Mouse (Mus musculus): Measurements from ENCODE around the gene Phactr1. TPM values are rescaled to one million over a fixed set of nuclear protein-coding genes. Genes with fewer than 3 reads are reported as not detected.
"Not testable (repeated sequence)": the region's sequence is repeated elsewhere in the genome, so short reads cannot be mapped to it uniquely, and the experiment has no call there.

Phactr1 gene
- total RNA-seq, 1 experiment: 1.2 TPM

GRCm38 (mm10) chr13:42938346-42938745 is 257.9 kb downstream of the Phactr1 start:
- in situ Hi-C loops (cut with MboI; ENCODE audit: low sequenced_read_pairs in 2 of 2, unreplicated experiment in 2 of 2): no loop called here
- Histone ChIP-seq H3K4me1 (ENCODE audit: control insufficient read depth in 2 of 2, insufficient read depth in 2 of 2, low read length in 2 of 2, poor library complexity in 1 of 2) (no peaks in the 10 kb centered on the region), H3K27ac (ENCODE audit: insufficient read depth, low read depth, low read length, poor library complexity, severe bottlenecking) (no peak overlapping the region), H3K36me3 (ENCODE audit: control insufficient read depth, insufficient read depth, low read length, poor library complexity, severe bottlenecking) (no peaks in the 10 kb centered on the region), H3K9me3 (ENCODE audit: control insufficient read depth, insufficient read depth, low read depth, low read length) (no peaks in the 10 kb centered on the region), H3K4me3 (ENCODE audit: insufficient read depth in 1 of 2, low read depth in 1 of 2, low read length in 2 of 2, poor library complexity in 1 of 2, severe bottlenecking in 1 of 2) (no peak overlapping the region), H3K9ac (ENCODE audit: insufficient read depth, low read depth, low read length, poor library complexity, severe bottlenecking) (no peak overlapping the region)
- DNase-seq (ENCODE audit: low read depth, low spot score): no peak
- TF ChIP-seq MAFK (IDR thresholded peaks at IDR 0.05; ENCODE audit: insufficient read depth, low read depth, low read length) (no peak), HCFC1 (IDR thresholded peaks at IDR 0.05; ENCODE audit: borderline replicate concordance, insufficient read depth, low read length) (no peak), ZNF384 (IDR thresholded peaks at IDR 0.05; ENCODE audit: low read depth, low read length) (no peak), CHD2 (IDR thresholded peaks at IDR 0.05; ENCODE audit: low read depth, low read length) (no peak)

GRCm38 (mm10) chr13:42940271-42940670 is 259.8 kb downstream of the Phactr1 start:
- no peak for TF ChIP-seq ZNF384 (IDR thresholded peaks at IDR 0.05; ENCODE audit: low read depth, low read length)
- no peak for TF ChIP-seq MAFK (IDR thresholded peaks at IDR 0.05; ENCODE audit: insufficient read depth, low read depth, low read length)
- TF ChIP-seq ZC3H11A (IDR thresholded peaks at IDR 0.05; ENCODE audit: borderline replicate concordance, low read depth, low read length): no peak
- no peak for TF ChIP-seq HCFC1 (IDR thresholded peaks at IDR 0.05; ENCODE audit: borderline replicate concordance, insufficient read depth, low read length)
- no peak for TF ChIP-seq CHD2 (IDR thresholded peaks at IDR 0.05; ENCODE audit: low read depth, low read length)
- Histone ChIP-seq H3K36me3 (ENCODE audit: control insufficient read depth, insufficient read depth, low read length, poor library complexity, severe bottlenecking) (no peaks in the 10 kb centered on the region), H3K9me3 (ENCODE audit: control insufficient read depth, insufficient read depth, low read depth, low read length) (no peaks in the 10 kb centered on the region), H3K4me1 (ENCODE audit: control insufficient read depth in 2 of 2, insufficient read depth in 2 of 2, low read length in 2 of 2, poor library complexity in 1 of 2) (no peaks in the 10 kb centered on the region), H3K9ac (ENCODE audit: insufficient read depth, low read depth, low read length, poor library complexity, severe bottlenecking) (no peak overlapping the region), H3K27ac (ENCODE audit: insufficient read depth, low read depth, low read length, poor library complexity, severe bottlenecking) (no peak overlapping the region), H3K4me3 (ENCODE audit: insufficient read depth in 1 of 2, low read depth in 1 of 2, low read length in 2 of 2, poor library complexity in 1 of 2, severe bottlenecking in 1 of 2) (no peak overlapping the region)
- DNase-seq (ENCODE audit: low read depth, low spot score): no peak
- in situ Hi-C loops (cut with MboI; ENCODE audit: low sequenced_read_pairs in 2 of 2, unreplicated experiment in 2 of 2): no loop called here

DNA sequence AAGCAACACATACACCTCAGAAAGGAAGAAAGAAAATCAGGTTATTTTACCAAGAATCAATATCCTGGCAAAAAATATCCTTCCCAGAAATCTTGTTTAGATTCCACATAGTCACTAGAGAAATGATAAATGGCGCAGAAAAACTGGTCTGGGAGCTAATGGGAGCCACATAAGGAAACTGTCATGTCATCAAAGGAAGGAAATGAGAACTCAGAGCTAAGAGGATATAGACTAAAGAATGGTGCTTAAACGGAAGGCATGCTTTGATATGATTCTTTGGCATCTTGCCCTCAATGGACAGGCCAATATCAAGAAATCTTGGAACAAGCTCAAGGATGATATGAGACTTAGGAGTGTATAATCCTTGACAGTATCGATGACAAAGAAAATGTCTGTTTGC is 263.7 kb downstream of the Phactr1 start:
- TF ChIP-seq HCFC1 (IDR thresholded peaks at IDR 0.05; ENCODE audit: borderline replicate concordance, insufficient read depth, low read length): no peak
- no peak for TF ChIP-seq ZC3H11A (IDR thresholded peaks at IDR 0.05; ENCODE audit: borderline replicate concordance, low read depth, low read length)
- no peak for TF ChIP-seq MAFK (IDR thresholded peaks at IDR 0.05; ENCODE audit: insufficient read depth, low read depth, low read length)
- no peak for TF ChIP-seq CHD2 (IDR thresholded peaks at IDR 0.05; ENCODE audit: low read depth, low read length)
- TF ChIP-seq ZNF384 (IDR thresholded peaks at IDR 0.05; ENCODE audit: low read depth, low read length): no peak
- no peak for DNase-seq (ENCODE audit: low read depth, low spot score)
- no peak overlapping the region for H3K27ac ChIP-seq (ENCODE audit: insufficient read depth, low read depth, low read length, poor library complexity, severe bottlenecking)
- no peaks in the 10 kb centered on the region for H3K36me3 ChIP-seq (ENCODE audit: control insufficient read depth, insufficient read depth, low read length, poor library complexity, severe bottlenecking)
- no peak overlapping the region for H3K4me3 ChIP-seq (ENCODE audit: insufficient read depth in 1 of 2, low read depth in 1 of 2, low read length in 2 of 2, poor library complexity in 1 of 2, severe bottlenecking in 1 of 2)
- in situ Hi-C loops (cut with MboI; ENCODE audit: low sequenced_read_pairs in 2 of 2, unreplicated experiment in 2 of 2): no loop called here
- H3K9ac ChIP-seq (ENCODE audit: insufficient read depth, low read depth, low read length, poor library complexity, severe bottlenecking): no peak overlapping the region
- no peaks in the 10 kb centered on the region for H3K4me1 ChIP-seq (ENCODE audit: control insufficient read depth in 2 of 2, insufficient read depth in 2 of 2, low read length in 2 of 2, poor library complexity in 1 of 2)
- H3K9me3 ChIP-seq (ENCODE audit: control insufficient read depth, insufficient read depth, low read depth, low read length): no peaks in the 10 kb centered on the region

GRCm38 (mm10) chr13:42945201-42945600 is 264.8 kb downstream of the Phactr1 start:
- H3K27ac ChIP-seq (ENCODE audit: insufficient read depth, low read depth, low read length, poor library complexity, severe bottlenecking); H3K9ac ChIP-seq (ENCODE audit: insufficient read depth, low read depth, low read length, poor library complexity, severe bottlenecking); H3K9me3 ChIP-seq (ENCODE audit: control insufficient read depth, insufficient read depth, low read depth, low read length); H3K4me3 ChIP-seq (ENCODE audit: insufficient read depth in 1 of 2, low read depth in 1 of 2, low read length in 2 of 2, poor library complexity in 1 of 2, severe bottlenecking in 1 of 2); in situ Hi-C loops (cut with MboI; ENCODE audit: low sequenced_read_pairs in 2 of 2, unreplicated experiment in 2 of 2); H3K4me1 ChIP-seq (ENCODE audit: control insufficient read depth in 2 of 2, insufficient read depth in 2 of 2, low read length in 2 of 2, poor library complexity in 1 of 2); DNase-seq (ENCODE audit: low read depth, low spot score); H3K36me3 ChIP-seq (ENCODE audit: control insufficient read depth, insufficient read depth, low read length, poor library complexity, severe bottlenecking): not testable (repeated sequence)

GRCm38 (mm10) chr13:42948717-42949265 is 268.4 kb downstream of the Phactr1 start:
- H3K4me1 ChIP-seq (ENCODE audit: control insufficient read depth in 2 of 2, insufficient read depth in 2 of 2, low read length in 2 of 2, poor library complexity in 1 of 2): no peaks in the 10 kb centered on the region
- H3K4me3 ChIP-seq (ENCODE audit: insufficient read depth in 1 of 2, low read depth in 1 of 2, low read length in 2 of 2, poor library complexity in 1 of 2, severe bottlenecking in 1 of 2): no peak overlapping the region
- in situ Hi-C loops (cut with MboI; ENCODE audit: low sequenced_read_pairs in 2 of 2, unreplicated experiment in 2 of 2): no loop called here
- H3K9ac ChIP-seq (ENCODE audit: insufficient read depth, low read depth, low read length, poor library complexity, severe bottlenecking): no peak overlapping the region
- no peak overlapping the region for H3K27ac ChIP-seq (ENCODE audit: insufficient read depth, low read depth, low read length, poor library complexity, severe bottlenecking)
- H3K9me3 ChIP-seq (ENCODE audit: control insufficient read depth, insufficient read depth, low read depth, low read length): no peaks in the 10 kb centered on the region
- TF ChIP-seq ZC3H11A (IDR thresholded peaks at IDR 0.05; ENCODE audit: borderline replicate concordance, low read depth, low read length) (no peak), HCFC1 (IDR thresholded peaks at IDR 0.05; ENCODE audit: borderline replicate concordance, insufficient read depth, low read length) (no peak), ZNF384 (IDR thresholded peaks at IDR 0.05; ENCODE audit: low read depth, low read length) (no peak), MAFK (IDR thresholded peaks at IDR 0.05; ENCODE audit: insufficient read depth, low read depth, low read length) (no peak), CHD2 (IDR thresholded peaks at IDR 0.05; ENCODE audit: low read depth, low read length) (no peak)
- DNase-seq (ENCODE audit: low read depth, low spot score): no peak
- H3K36me3 ChIP-seq (ENCODE audit: control insufficient read depth, insufficient read depth, low read length, poor library complexity, severe bottlenecking): no peaks in the 10 kb centered on the region
